Mouse (Mus musculus): Measurements from ENCODE around the gene Gatad2a.
"Not testable (repeated sequence)": the region's sequence is repeated elsewhere in the genome, so short reads cannot be mapped to it uniquely, and the experiment has no call there.

Gatad2a gene

GRCm38 (mm10) chr8:69995422-69995775 is 785 bp downstream of the Gatad2a start:
- DNase-seq (ENCODE audit: low read depth, low spot score) = no peak

- peak; percentile 53 for DNase-seq (ENCODE audit: low read depth, low spot score)
Observed at GRCm38 (mm10) chr8:69988936-69989335, 7.2 kb downstream of the Gatad2a start.

DNA sequence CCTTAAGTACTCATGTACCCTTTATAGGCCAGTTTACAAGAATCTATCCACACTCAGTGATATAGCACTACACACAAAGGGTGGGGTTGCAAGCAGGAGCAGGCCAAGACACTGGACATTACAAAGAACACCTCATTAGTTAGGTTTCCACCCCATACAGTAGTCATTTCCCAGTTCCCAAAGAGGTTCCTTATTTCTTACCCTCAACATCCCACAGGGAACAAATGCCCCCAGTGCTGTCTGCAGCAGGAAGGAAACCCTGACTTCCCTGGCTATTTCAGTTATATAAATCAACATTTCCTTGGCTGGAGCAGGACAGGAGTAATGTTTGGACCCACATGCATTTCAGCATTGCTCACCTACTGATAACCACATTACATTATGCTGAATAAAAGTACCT is 8.4 kb downstream of the Gatad2a start:
- DNase-seq (ENCODE audit: low read depth, low spot score) = no peak

GRCm38 (mm10) chr8:69984876-69985553 is 11.2 kb downstream of the Gatad2a start:
- DNase-seq (ENCODE audit: low read depth, low spot score) = no peak

DNA sequence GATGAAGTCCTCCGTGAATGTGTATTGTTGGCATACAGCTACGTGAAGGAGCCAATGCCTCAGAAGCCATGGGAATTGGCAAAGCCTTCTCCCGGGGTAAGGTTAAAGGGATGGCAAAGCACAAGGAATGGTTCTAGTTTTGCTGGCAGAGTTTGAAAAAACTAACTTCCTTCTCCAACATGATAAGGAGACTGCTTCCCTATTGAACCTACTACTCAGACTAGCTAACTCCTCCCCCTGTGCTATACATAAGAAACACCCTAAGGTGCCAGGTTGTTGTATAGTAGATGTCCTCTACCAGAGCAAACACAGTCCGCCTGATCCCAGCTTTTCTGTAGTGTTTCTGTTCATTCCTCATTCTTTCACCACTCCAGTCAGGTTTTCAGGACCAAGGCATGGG is 17.7 kb downstream of the Gatad2a start:
- no peak for DNase-seq (ENCODE audit: low read depth, low spot score)

- no peak for DNase-seq (ENCODE audit: low read depth, low spot score)
Observed at GRCm38 (mm10) chr8:69974806-69975205, 21.4 kb downstream of the Gatad2a start.

DNA sequence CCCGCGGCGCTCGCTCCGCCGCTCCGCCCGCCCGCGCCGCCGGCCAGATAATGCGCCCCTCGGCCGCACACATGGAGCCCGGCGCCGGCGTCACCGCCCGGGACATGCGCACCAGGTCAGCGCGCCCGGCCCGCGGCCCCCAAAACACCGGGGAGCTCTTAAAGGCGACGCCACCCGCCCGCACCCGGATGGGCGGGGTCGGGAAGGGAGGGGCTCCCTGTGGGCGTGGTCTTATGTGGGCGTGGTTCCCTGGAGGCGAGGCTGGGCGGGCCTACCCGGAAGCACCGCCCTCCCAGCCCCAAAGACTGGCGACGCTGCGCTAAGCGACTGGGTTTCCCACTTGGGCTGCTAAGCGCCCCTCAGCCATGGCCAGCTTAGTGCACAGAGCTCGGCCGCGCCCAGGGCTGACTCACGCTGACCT is 22.0 kb downstream of the Gatad2a start:
- peak; percentile 88 for DNase-seq (ENCODE audit: low read depth, low spot score)

DNA sequence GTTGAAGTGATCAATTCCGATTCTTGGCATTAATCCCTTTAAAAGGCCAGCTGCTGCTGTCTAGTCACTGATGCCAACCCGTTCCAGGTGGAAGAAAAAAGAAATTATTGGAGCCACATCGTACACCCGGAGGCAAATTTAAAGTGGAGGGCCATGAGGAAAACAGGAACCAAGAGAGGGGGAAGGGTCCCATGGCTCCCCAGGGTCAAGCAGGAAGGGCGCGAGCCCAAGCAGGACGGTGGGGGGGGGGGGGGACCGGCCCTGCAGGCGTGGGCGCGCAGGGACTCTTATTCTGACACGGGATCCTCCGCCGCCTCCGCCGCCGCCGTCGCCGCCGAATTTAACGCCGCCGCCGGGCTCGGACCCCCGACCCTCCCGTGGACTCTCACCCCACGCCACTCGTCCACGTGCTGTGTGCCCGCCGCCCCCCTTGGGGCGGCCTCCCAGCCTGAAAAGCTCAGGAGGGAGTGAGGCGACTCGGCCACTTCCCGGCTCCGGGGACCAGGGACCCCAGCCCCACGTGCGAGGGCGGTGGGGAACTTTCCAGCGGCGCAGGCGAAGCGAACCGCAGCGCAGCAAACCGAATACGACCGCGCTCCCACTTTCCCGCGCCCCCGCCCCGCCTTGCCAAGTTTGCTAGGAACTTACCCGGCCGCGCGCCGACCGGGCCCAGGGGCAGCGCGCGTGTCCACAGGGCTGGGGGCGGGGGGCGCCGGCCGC is 22.6 kb downstream of the Gatad2a start:
- DNase-seq (ENCODE audit: low read depth, low spot score) = peak; percentile 49

DNA sequence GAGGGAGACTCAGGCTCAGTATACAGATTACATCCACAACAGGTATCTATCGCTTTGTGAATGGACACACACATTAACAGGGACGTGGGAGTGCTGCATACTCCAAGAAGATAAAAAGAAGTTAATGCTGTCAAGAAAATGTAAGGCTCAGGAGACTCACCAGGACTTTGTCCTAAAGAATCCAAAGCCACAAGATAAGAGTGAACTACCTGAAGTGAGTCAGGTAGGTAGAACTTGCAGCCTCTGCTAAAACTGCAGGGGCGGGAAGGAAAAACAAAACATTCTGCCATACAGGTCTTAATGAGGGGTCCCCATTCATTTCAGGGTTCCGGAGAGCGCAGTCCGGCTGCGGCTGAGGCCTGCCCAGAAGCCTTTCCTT is 23.1 kb downstream of the Gatad2a start:
- no peak for DNase-seq (ENCODE audit: low read depth, low spot score)

DNA sequence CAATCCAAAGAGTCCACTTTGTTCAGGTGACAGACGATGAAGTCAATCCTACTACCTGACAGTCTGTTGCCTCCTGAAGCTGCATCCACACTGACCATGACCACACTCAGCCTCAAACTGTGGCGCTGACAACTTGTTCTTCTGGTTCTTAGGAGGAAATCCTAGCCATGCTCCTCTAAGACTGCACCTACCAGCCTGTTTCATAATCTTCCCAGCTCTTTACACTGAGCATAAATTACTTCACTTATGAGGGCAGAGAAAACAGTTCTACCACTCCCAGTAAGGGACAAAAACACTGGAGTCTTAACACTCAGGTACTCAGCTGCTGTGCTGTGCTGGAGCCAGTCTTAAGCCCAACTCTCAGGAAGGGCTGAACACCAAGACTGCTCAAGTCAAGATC is 25.3 kb downstream of the Gatad2a start:
- DNase-seq (ENCODE audit: low read depth, low spot score) = no peak

DNA sequence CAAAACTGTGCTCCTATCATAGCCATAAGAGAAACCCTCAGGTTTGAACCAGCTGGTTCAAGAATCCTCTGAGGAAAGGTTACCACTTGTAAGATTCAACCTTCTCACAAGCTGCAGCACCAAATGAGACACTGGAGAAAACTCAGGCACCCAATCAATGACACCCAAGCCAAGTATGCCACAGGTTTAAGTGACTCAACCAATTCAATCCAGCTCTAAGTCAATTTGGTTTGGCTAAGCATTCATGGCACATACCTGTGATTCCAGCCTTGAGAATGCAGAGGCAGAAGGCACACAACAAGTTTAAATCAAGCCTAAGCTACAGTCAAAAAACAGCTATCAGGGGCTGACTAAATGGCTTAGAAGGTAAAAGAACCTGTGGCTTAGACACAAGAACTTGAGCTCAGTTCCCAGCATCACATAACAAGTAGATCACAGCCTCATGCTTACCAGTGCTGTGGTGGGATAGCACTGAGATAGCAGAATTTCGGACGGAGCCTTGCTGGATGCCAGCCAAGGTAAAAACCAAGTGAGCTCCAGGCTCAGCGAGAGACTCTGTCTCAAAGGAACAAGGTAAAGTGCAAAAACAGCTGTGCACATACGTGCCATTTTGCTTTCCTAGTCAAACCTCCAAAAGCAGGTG is 28.8 kb downstream of the Gatad2a start:
- no peak for DNase-seq (ENCODE audit: low read depth, low spot score)

- no peak for DNase-seq (ENCODE audit: low read depth, low spot score)
Observed at GRCm38 (mm10) chr8:69959241-69959640, 36.9 kb downstream of the Gatad2a start.

- DNase-seq (ENCODE audit: low read depth, low spot score) = no peak
Observed at GRCm38 (mm10) chr8:69957879-69958278, 38.3 kb downstream of the Gatad2a start.

- DNase-seq (ENCODE audit: low read depth, low spot score) = no peak
Observed at GRCm38 (mm10) chr8:69957419-69957818, 38.8 kb downstream of the Gatad2a start.

DNA sequence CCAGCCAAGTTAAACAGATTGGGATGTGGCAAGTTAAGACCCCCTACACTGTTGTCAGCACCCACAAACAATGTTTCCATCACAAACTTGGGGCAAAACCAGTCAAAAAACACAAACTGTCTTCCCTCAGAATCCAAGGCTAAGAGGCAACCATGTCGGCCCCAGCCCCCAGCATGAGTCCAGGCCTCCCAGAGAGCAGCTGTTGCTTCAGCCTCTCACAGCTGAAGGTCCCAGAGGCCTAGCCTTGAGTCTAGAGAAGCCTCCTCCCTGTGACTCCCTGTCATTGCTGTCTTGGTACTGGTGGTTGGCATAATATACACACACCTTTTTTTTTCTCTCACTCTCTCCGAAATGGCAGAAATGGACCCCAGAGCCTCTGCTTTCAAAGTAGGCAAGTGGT is 39.5 kb downstream of the Gatad2a start:
- no peak for DNase-seq (ENCODE audit: low read depth, low spot score)

DNA sequence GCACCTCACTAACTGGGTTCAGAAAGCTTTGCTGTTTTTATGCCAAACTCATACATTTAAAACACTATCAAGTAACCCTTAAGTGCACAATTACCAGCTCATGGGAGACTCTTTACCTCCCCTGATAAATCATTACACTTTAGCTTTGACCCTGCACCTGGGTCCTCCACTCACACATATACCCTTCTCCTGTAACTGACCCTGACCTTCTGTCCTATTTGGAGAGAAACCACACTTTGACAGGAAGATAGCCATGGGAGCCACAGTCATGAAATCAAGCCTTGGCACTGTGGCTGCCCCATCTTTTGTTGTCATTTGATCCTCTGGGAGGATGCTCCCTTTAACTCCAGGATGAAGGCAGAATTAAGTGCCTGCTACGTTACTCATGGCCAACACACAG is 41.5 kb downstream of the Gatad2a start:
- no peak for DNase-seq (ENCODE audit: low read depth, low spot score)

GRCm38 (mm10) chr8:69954213-69954612 is 42.0 kb downstream of the Gatad2a start:
- DNase-seq (ENCODE audit: low read depth, low spot score) = no peak

DNA sequence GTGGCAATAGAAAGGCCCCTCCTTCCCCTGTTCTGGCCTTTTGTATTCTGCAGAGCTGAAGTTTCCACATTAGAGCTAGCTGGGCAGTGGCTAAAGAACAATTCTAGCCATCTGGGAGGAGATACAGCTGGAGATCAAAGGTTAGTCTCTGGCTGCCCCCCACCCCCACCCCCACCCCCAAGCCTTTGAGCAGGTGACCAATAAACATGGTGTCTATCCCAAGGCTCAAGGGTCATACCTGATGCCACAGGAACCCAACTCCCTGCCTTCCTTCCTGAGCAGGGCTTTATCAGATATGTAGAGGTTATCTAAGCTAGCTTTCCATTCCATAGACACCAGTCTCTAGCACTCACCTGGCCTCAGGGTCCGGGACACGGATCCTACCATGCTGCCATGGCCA is 45.9 kb downstream of the Gatad2a start:
- DNase-seq (ENCODE audit: low read depth, low spot score) = no peak

GRCm38 (mm10) chr8:69942495-69942894 is 53.7 kb downstream of the Gatad2a start:
- not testable (repeated sequence) for DNase-seq (ENCODE audit: low read depth, low spot score)

- DNase-seq (ENCODE audit: low read depth, low spot score) = no peak
Observed at GRCm38 (mm10) chr8:69940386-69940785, 55.8 kb downstream of the Gatad2a start.

GRCm38 (mm10) chr8:69939633-69940032 is 56.6 kb downstream of the Gatad2a start:
- DNase-seq (ENCODE audit: low read depth, low spot score) = peak; percentile 80

DNA sequence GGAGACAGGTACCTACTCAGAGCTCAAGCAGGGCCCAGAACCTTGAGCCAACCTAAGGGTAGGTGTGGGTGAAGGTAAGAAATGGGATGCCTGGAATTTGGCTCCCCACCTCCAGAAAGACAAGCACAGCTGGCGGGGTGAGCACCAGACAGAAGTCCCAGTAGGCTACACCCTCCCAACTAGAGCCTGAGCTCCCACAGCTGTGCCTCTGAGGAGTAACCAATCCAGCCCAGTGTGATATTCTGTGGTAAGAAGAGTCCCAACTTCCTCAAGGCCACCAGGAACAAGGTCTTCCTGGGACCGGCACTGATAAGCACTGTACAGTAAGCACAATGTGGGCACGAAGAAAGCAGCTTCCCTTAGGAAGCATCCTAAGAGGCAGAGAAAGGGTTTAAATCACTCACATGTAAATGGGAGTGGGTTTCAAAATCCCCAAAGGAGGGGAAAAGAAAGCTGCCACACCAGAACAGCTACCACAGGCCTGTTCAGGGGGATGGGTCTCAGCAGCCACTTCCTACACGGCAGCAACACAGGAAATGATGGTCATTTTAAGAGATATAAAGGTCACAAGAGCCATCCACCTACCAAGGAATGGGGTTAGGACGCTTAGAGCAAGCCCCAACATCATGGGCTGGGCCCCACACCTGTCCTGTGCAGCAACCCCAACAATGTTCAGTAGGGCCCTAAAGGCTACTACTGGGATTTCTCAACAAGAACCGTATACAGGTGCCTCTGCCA is 57.8 kb downstream of the Gatad2a start:
- peak; percentile 66 for DNase-seq (ENCODE audit: low read depth, low spot score)
